Mouse (Mus musculus): ENCODE data around the gene Rad51b. TPM values are rescaled to one million over a fixed set of nuclear protein-coding genes. Genes with fewer than 3 reads are reported as not detected.

Rad51b gene
- polyA plus RNA-seq, 1 experiment: 1.1 TPM

DNA sequence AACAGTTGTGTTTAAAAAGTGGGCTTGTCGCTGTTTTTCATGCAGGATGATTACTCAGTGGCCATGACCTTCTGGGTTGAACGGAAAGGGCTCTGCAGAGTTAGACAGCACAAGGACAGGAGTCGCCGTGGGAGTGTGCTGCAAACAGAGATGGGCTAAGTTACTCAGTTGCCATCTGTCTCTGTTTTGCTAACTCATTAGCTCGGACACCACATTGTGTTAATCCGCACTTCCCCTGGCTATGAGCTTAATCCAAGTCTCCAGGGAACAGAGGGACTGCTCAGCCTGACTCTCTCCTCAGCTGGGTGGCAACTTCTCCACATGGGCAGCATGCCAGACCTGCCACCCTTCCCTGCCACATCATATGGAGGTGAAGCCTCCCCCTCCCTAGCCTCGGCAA is 445.1 kb downstream of the Rad51b start:
- TF ChIP-seq CTCF (IDR thresholded peaks at IDR 0.05; ENCODE audit: insufficient read depth, low read length): no peak
- no peak for TF ChIP-seq POLR2A (IDR thresholded peaks at IDR 0.05; ENCODE audit: borderline replicate concordance, extremely low read depth, low read depth, low read length)
- Histone ChIP-seq H3K4me1 (ENCODE audit: control insufficient read depth, insufficient read depth, low read length) (peaks cover 7% of the 10 kb centered on the region), H3K4me3 (replicated peaks; ENCODE audit: extremely low read depth, low read depth, low read length) (no peak overlapping the region)
- DNase-seq: no peak
- 68% methylated on average over 7 of the region's 7 CpGs for WGBS

DNA sequence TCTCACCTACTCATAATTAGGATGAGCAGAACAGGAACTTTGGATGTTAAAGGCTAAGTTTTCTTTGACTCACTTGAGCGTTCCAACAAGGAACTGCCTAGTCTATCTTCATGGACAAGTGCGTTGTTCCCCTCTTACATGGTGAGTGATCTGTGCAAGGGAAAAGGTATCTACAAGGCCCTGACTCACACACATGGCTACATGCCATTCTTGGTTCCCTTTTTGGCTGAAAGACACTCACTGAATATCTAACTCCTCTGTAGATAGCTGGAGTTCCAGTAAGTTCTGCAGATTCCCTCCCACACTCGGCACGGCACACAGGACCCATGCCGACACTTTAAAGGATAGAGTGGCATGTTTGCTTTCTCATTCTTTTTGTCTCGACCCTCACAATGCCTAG is 447.0 kb downstream of the Rad51b start:
- Histone ChIP-seq H3K4me1 (ENCODE audit: control insufficient read depth, insufficient read depth, low read length) (peaks cover 7% of the 10 kb centered on the region), H3K4me3 (replicated peaks; ENCODE audit: extremely low read depth, low read depth, low read length) (no peak overlapping the region)
- WGBS: 67% methylated on average over 6 of the region's 6 CpGs
- DNase-seq: no peak
- TF ChIP-seq CTCF (IDR thresholded peaks at IDR 0.05; ENCODE audit: insufficient read depth, low read length) (no peak), POLR2A (IDR thresholded peaks at IDR 0.05; ENCODE audit: borderline replicate concordance, extremely low read depth, low read depth, low read length) (no peak)

DNA sequence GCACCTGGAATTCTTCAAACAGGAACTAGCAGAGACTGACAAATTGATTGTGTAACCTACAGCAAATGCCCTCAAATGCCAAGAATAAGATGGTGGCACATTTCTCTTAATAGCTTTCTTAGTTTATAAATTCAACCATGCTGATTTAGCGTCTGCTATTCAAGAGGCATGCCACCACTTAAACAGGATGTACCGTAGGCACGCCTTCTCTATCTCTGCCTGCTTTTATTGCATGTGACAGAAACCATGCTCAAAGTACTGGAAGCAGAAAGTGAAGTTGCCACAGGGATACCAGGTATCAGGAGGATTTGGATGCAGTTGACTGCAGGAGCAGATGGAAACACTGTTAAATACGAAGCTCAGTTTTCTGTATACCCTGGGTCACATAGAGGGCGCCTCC is 448.1 kb downstream of the Rad51b start:
- no peak overlapping the region for H3K4me3 ChIP-seq (replicated peaks; ENCODE audit: extremely low read depth, low read depth, low read length)
- H3K4me1 ChIP-seq (ENCODE audit: control insufficient read depth, insufficient read depth, low read length): peaks cover 14% of the 10 kb centered on the region
- 59% methylated on average over 5 of the region's 5 CpGs for WGBS
- no peak for DNase-seq
- TF ChIP-seq POLR2A (IDR thresholded peaks at IDR 0.05; ENCODE audit: borderline replicate concordance, extremely low read depth, low read depth, low read length) (no peak), CTCF (IDR thresholded peaks at IDR 0.05; ENCODE audit: insufficient read depth, low read length) (no peak)

DNA sequence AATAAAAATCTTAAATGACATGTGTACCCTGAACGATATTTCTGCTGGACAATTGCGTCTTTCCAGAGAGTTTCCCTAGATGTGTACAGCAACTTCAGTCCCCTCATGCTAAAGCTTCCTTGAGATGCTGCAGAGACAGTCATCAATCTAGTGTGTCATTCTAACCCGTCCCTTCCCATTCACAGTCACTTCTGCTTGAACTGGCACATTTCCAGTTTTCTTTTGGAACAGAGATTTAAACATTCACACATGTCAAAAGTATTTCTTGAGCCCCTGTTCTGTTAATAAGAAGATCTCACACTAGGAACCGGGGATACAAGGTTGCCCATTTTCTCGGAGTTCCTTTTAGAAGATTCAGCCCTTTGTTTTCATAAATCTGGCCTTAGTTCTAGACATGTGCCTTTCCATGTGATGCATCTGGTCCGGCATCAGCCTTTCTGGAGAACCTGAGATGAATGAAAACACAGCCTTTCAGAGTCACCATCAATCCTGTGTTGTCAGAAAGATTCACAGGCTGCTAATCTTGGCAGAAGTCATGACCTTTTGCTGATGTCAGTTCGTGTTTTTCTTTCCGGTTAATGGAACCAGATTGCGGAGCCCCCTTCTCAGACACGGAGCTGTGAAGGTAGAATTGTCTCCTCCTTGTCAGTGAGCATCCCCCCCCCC is 448.9 kb downstream of the Rad51b start:
- TF ChIP-seq POLR2A (IDR thresholded peaks at IDR 0.05; ENCODE audit: borderline replicate concordance, extremely low read depth, low read depth, low read length): no peak
- TF ChIP-seq CTCF (IDR thresholded peaks at IDR 0.05; ENCODE audit: insufficient read depth, low read length): no peak
- H3K4me3 ChIP-seq (replicated peaks; ENCODE audit: extremely low read depth, low read depth, low read length): no peak overlapping the region
- no peak for DNase-seq
- 61% methylated on average over 10 of the region's 10 CpGs for WGBS
- peaks cover 16% of the 10 kb centered on the region for H3K4me1 ChIP-seq (ENCODE audit: control insufficient read depth, insufficient read depth, low read length)

DNA sequence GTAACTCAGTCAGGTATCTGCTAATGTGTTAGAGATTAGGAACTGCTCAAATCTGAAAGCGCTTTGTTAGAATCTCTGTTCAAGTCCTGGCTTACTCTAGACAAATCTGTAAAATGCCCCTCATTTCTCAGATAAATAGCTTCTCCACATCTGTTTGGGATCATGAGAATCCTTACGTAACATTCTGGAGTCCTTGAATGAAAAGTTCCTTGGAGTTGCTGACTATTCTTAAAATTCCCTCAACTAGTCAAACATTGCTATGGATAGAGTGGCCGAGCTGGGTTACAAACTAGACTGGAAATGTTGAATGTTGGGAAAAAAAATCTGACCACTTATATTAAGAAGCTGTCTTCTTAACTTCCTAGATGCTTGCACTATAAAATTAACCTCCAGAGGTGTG is 450.5 kb downstream of the Rad51b start:
- no peak for TF ChIP-seq POLR2A (IDR thresholded peaks at IDR 0.05; ENCODE audit: borderline replicate concordance, extremely low read depth, low read depth, low read length)
- TF ChIP-seq CTCF (IDR thresholded peaks at IDR 0.05; ENCODE audit: insufficient read depth, low read length): no peak
- Histone ChIP-seq H3K4me1 (ENCODE audit: control insufficient read depth, insufficient read depth, low read length) (peaks cover 25% of the 10 kb centered on the region), H3K4me3 (replicated peaks; ENCODE audit: extremely low read depth, low read depth, low read length) (no peak overlapping the region)
- 73% methylated on average over 3 of the region's 3 CpGs for WGBS
- DNase-seq: no peak

DNA sequence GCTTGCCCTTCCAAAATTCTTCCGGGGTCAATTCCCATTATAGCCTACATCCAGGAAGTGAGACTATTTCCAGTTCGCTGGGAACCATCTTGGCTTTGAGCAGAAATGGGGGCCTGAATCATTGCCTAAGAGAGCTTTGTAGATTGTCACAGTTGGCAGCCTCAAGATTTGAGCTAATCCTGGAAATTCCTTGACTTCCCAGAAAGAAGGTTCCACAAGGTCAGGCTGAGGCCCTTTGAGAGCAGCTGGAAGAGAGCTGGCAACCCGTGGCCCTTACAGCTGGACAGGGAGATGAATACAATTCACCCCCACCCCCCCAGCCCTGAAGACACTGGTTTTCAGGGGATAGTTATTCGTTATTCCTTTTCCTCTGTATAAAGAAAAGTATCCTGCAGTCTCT is 451.8 kb downstream of the Rad51b start:
- no peak overlapping the region for H3K4me3 ChIP-seq (replicated peaks; ENCODE audit: extremely low read depth, low read depth, low read length)
- TF ChIP-seq CTCF (IDR thresholded peaks at IDR 0.05; ENCODE audit: insufficient read depth, low read length): no peak
- TF ChIP-seq POLR2A (IDR thresholded peaks at IDR 0.05; ENCODE audit: borderline replicate concordance, extremely low read depth, low read depth, low read length): no peak
- DNase-seq: no peak
- peaks cover 25% of the 10 kb centered on the region for H3K4me1 ChIP-seq (ENCODE audit: control insufficient read depth, insufficient read depth, low read length)
- 43% methylated on average over 4 of the region's 4 CpGs for WGBS

DNA sequence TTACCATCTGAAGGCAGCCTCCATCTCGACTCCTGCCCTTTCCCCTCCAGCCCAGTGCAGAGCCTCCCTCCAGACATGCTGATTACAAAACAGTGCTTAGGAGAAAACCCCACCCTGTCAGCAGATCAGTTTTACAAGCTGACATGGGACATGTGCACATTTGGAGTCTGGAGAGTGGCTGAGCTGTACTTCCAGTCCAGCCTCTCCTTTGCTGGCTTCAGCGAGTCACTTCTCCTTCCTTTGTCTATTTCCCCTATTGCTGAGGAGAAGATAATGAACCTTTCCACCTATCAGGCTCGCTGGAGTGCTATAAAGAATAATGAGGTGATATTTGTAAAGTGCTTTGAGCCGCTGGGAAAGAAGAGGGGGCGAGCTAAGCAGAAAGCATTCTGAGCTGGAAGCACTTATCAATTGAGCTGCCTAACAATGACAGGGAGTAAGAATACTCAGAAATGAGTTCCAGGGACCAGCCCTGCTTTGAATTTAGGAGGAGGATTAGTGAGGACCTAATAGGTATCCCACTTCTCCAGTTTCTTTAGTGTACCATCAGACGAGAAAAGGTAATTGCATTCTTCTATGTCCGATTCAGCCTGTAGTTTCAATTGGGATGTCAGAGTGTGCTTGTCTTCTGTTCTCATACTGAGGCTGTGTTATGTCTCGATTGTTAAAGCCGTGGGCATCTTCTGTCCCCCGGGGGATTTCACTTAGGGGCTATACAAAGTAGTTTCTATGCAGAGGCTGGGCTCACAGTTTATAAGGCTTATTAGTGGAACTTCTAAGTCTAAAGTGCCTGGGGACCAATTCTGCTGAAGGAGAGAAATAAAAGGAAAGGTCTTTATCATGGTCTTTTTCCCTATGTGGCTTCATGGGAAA is 453.4 kb downstream of the Rad51b start:
- no peak overlapping the region for H3K4me3 ChIP-seq (replicated peaks; ENCODE audit: extremely low read depth, low read depth, low read length)
- no peak for DNase-seq
- H3K4me1 ChIP-seq (ENCODE audit: control insufficient read depth, insufficient read depth, low read length): peaks cover 19% of the 10 kb centered on the region
- TF ChIP-seq POLR2A (IDR thresholded peaks at IDR 0.05; ENCODE audit: borderline replicate concordance, extremely low read depth, low read depth, low read length) (peak; percentile 32; the same call in 1 of the 2 replicates), CTCF (IDR thresholded peaks at IDR 0.05; ENCODE audit: insufficient read depth, low read length) (no peak)
- WGBS: 50% methylated on average over 10 of the region's 10 CpGs

DNA sequence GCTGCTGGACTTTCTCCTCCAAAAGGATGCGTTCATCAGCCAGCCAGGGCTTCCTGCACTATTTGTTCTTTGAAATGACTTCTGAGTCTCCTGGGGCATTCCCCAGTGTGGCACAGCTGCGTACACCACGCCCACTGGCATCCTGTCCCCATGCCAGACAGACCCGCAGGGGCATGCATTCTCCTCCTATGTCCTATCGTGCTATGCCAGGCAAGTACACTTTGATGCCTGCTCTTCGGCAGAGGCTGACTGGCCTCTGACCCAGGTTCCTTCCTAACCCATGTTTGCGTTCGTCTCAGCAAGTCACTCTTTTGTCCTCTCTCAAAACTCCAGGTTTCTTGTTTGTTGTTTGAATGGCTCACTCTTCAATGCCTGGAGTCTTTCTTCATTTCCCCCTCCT is 454.7 kb downstream of the Rad51b start:
- Histone ChIP-seq H3K4me1 (ENCODE audit: control insufficient read depth, insufficient read depth, low read length) (peaks cover 18% of the 10 kb centered on the region), H3K4me3 (replicated peaks; ENCODE audit: extremely low read depth, low read depth, low read length) (no peak overlapping the region)
- 21% methylated on average over 8 of the region's 8 CpGs for WGBS
- DNase-seq: no peak
- no peak for TF ChIP-seq CTCF (IDR thresholded peaks at IDR 0.05; ENCODE audit: insufficient read depth, low read length)
- TF ChIP-seq POLR2A (IDR thresholded peaks at IDR 0.05; ENCODE audit: borderline replicate concordance, extremely low read depth, low read depth, low read length): no peak

DNA sequence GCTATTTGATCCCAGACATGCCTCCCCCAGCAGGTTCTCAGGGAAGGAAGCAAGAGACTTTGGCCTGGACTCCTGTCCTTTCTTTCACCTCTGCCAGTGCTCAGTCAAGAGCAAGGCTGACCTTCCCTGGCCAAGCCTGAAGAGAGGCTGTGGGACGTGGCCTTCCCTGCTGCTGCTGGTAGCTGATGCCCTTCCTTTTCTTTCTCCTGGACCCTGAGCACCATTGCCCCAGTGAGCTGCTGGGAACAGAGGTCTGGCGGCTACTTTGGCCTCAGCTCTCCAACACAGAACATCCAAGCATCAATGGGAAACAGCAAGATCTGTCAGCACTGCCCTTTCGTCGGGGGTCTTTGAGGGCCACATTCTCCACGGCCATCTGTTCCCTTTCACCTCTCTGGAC is 455.1 kb downstream of the Rad51b start:
- no peak for TF ChIP-seq POLR2A (IDR thresholded peaks at IDR 0.05; ENCODE audit: borderline replicate concordance, extremely low read depth, low read depth, low read length)
- Histone ChIP-seq H3K4me3 (replicated peaks; ENCODE audit: extremely low read depth, low read depth, low read length) (no peak overlapping the region), H3K4me1 (ENCODE audit: control insufficient read depth, insufficient read depth, low read length) (peaks cover 18% of the 10 kb centered on the region)
- DNase-seq: no peak
- 63% methylated on average over 5 of the region's 5 CpGs for WGBS

DNA sequence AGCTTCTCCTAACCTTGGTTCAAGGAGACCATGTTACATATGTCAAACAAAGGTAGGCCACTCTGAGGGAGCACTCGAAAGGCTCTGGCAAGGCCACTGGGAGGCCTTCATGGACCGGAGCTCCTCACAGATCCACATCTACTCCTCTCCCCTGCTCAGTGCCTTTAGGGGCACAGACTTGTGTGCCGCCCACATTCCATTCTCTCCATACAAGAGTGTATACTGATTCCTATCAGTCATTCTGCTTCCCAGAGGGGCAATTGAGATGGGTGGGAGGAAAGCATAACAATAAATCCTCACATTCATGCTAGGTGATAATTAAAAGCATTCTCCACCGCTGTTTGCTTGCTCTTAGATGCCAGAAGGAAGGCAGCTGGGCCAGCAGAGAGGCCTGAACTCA is 458.5 kb downstream of the Rad51b start:
- DNase-seq: no peak
- WGBS: 57% methylated on average over 4 of the region's 4 CpGs

More for the DNA sequence above, 458.5 kb downstream of the Rad51b start:
- peaks cover 9% of the 10 kb centered on the region for H3K4me1 ChIP-seq (ENCODE audit: control insufficient read depth, insufficient read depth, low read length)
- TF ChIP-seq POLR2A (IDR thresholded peaks at IDR 0.05; ENCODE audit: borderline replicate concordance, extremely low read depth, low read depth, low read length) (no peak), CTCF (IDR thresholded peaks at IDR 0.05; ENCODE audit: insufficient read depth, low read length) (no peak)
- H3K4me3 ChIP-seq (replicated peaks; ENCODE audit: extremely low read depth, low read depth, low read length): no peak overlapping the region
